Mouse (Mus musculus): ENCODE data around the gene Smim12.

DNA sequence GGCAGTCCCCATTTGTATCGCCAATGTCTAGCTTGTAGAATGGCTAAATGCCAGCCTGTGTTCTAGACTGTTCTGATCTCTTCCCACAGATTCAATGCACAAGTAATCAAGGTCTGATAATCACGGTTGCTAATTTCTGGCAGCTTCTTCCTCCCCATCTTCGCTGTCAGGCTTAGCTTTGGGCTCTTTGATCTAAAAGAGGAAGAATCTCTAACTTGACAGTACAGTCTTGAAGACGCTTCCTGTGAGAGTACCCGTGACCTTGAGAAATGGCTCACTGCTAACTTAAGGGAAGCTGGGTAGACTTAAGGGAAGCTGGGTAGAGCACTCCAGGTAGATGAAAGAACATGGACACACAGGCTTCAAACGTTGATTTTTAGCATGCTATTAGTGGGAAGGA lies 888 bp upstream of the Smim12 start:
- no peak for TF ChIP-seq CTCF (IDR thresholded peaks at IDR 0.05; ENCODE audit: control insufficient read depth, insufficient read depth, insufficient replicate concordance, low read depth, low read length)
- no peak for TF ChIP-seq POLR2A (IDR thresholded peaks at IDR 0.05; ENCODE audit: control insufficient read depth, low read depth, low read length)
